Mouse (Mus musculus): ENCODE measurements around the gene Gtf2h3. TPM values are rescaled to one million over a fixed set of nuclear protein-coding genes. Genes with fewer than 3 reads are reported as not detected.
"Not testable (repeated sequence)": the region's sequence is repeated elsewhere in the genome, so short reads cannot be mapped to it uniquely, and the experiment has no call there.

Gene Gtf2h3
- polyA plus RNA-seq, 1 experiment from 2014 or later = 69.9 TPM

DNA sequence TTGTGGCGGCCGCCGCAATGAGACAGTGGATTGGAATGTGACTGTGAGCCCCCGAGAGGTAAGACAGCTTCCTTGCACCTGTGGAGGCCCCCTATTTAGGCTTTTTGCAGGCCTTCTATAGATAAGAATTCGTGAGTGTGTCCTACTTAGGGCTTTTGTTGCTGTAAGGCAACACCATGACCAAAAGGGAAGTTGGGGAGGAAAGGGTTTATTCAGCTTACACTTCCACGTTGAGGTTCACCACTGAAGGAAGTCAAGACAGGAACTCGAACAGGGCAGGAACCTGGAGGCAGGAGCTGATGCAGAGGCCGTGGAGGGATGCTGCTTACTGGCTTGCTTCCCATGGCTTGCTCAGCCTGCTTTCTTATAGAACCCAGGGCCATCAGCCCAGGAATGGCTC is 20.8 kb downstream of the Gtf2h3 start:
- ATAC-seq (replicated peaks; ENCODE audit: low FRiP score); H3K9me3 ChIP-seq (ENCODE audit: control insufficient read depth, low read length); H3K4me2 ChIP-seq; H3K4me3 ChIP-seq (ENCODE audit: low read depth, low read length); DNase-seq (ENCODE audit: low spot score); H3K4me1 ChIP-seq (replicated peaks; ENCODE audit: control insufficient read depth, insufficient read depth, low read length); H3K27me3 ChIP-seq (replicated peaks; ENCODE audit: control insufficient read depth, insufficient read depth, low read length); H3K9ac ChIP-seq (ENCODE audit: low read depth, low read length); H3K27ac ChIP-seq (ENCODE audit: low read depth, low read length): not testable (repeated sequence)
- peaks cover 11% of the 10 kb centered on the region for H3K36me3 ChIP-seq (ENCODE audit: control insufficient read depth, insufficient read depth, low read length)
- 42% methylated on average over 8 of the region's 8 CpGs for WGBS

DNA sequence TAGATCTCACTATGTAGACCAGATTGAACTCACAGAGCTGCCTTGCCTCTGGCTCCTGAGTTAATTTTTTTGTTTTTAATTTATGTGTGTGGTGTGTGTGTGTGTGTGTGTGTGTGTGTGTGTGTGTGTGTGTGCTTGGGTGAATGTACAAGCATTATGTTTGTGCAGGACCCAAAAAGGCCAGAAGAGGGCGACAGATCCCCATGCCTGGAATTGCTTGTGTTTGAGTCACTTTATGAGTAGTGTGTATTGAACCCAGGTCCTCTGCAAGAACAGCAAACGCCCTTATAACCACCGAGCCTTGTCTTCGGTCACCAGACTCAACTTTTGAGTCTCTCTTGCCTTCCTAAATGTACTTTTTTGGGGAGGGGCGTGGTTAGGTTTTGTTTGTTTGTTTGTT is 23.4 kb downstream of the Gtf2h3 start:
- 56% methylated on average over 5 of the region's 5 CpGs for WGBS
- H3K36me3 ChIP-seq (ENCODE audit: control insufficient read depth, insufficient read depth, low read length) = no peaks in the 10 kb centered on the region
- no peaks in the 10 kb centered on the region for H3K9me3 ChIP-seq (ENCODE audit: control insufficient read depth, low read length)
- H3K4me2 ChIP-seq = no peak overlapping the region
- H3K9ac ChIP-seq (ENCODE audit: low read depth, low read length) = no peak overlapping the region
- H3K4me1 ChIP-seq (replicated peaks; ENCODE audit: control insufficient read depth, insufficient read depth, low read length) = peaks cover 2% of the 10 kb centered on the region; the same call in 1 of the 2 replicates
- H3K4me3 ChIP-seq (ENCODE audit: low read depth, low read length) = no peak overlapping the region
- H3K27me3 ChIP-seq (replicated peaks; ENCODE audit: control insufficient read depth, insufficient read depth, low read length) = no peaks in the 10 kb centered on the region
- no peak overlapping the region for H3K27ac ChIP-seq (ENCODE audit: low read depth, low read length)
- ATAC-seq (replicated peaks; ENCODE audit: low FRiP score) = no peak
- DNase-seq (ENCODE audit: low spot score) = peak; percentile 57

DNA sequence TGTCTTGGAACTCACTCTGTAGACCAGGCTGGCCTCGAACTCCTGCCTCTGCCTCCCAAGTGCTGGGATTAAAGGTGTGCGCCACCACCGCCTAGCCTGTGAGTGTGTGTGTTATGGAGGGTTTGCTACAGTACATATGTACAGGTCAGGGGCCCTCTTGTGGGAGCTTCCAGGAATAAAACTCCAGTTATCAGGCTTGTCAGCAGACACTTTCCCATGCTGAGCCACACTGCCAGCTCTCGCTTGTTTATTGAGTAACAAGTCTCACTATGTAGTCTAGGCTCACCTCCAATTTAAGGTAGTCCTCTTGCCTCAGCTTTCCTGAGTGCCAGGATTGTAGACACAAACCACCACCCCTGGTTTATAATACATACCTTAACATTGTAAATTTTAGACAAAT is 25.4 kb downstream of the Gtf2h3 start:
- H3K4me2 ChIP-seq = no peak overlapping the region
- H3K27ac ChIP-seq (ENCODE audit: low read depth, low read length) = no peak overlapping the region
- H3K9me3 ChIP-seq (ENCODE audit: control insufficient read depth, low read length) = no peaks in the 10 kb centered on the region
- DNase-seq (ENCODE audit: low spot score) (no peak), ATAC-seq (replicated peaks; ENCODE audit: low FRiP score) (no peak)
- no peak overlapping the region for H3K9ac ChIP-seq (ENCODE audit: low read depth, low read length)
- no peaks in the 10 kb centered on the region for H3K4me1 ChIP-seq (replicated peaks; ENCODE audit: control insufficient read depth, insufficient read depth, low read length)
- no peak overlapping the region for H3K4me3 ChIP-seq (ENCODE audit: low read depth, low read length)
- 82% methylated on average over 4 of the region's 4 CpGs for WGBS
- H3K36me3 ChIP-seq (ENCODE audit: control insufficient read depth, insufficient read depth, low read length) = no peaks in the 10 kb centered on the region
- H3K27me3 ChIP-seq (replicated peaks; ENCODE audit: control insufficient read depth, insufficient read depth, low read length) = no peaks in the 10 kb centered on the region

DNA sequence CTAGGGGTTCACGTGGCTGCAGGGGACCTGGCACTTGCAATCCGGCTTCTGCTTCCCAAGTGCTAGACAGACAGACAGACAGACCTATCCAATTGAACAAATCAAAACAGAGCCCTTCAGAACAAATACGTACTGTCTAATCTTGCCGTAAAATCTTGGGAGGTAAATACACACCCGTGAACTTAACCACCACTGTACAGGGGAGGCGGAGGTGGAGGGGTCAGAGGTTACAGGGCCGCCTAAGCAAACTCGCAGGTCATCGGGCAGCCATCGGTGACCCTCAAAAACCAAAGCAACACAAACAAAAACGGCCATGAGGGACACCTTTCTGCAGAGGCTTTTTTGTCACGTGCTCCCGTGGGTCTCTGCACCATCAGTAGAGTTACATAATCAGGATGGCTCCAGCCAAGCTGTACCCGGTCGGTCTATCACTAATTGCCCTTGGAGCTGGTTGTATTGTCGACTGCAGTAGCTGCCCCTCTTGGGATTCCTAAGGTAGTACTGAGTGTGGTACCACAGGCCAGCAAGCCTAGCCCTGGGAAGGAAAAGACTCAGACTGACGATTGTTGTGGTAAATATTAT is 26.2 kb downstream of the Gtf2h3 start:
- no peak overlapping the region for H3K4me2 ChIP-seq
- DNase-seq (ENCODE audit: low spot score) (no peak), ATAC-seq (replicated peaks; ENCODE audit: low FRiP score) (peak; percentile 74)
- no peaks in the 10 kb centered on the region for H3K27me3 ChIP-seq (replicated peaks; ENCODE audit: control insufficient read depth, insufficient read depth, low read length)
- no peak overlapping the region for H3K27ac ChIP-seq (ENCODE audit: low read depth, low read length)
- no peaks in the 10 kb centered on the region for H3K36me3 ChIP-seq (ENCODE audit: control insufficient read depth, insufficient read depth, low read length)
- no peak overlapping the region for H3K9ac ChIP-seq (ENCODE audit: low read depth, low read length)
- no peaks in the 10 kb centered on the region for H3K4me1 ChIP-seq (replicated peaks; ENCODE audit: control insufficient read depth, insufficient read depth, low read length)
- H3K9me3 ChIP-seq (ENCODE audit: control insufficient read depth, low read length) = no peaks in the 10 kb centered on the region
- 70% methylated on average over 17 of the region's 17 CpGs for WGBS
- H3K4me3 ChIP-seq (ENCODE audit: low read depth, low read length) = no peak overlapping the region

GRCm38 (mm10) chr5:124610965-124611364 is 32.0 kb downstream of the Gtf2h3 start:
- Histone ChIP-seq H3K36me3 (ENCODE audit: control insufficient read depth, insufficient read depth, low read length) (no peaks in the 10 kb centered on the region), H3K4me1 (replicated peaks; ENCODE audit: control insufficient read depth, insufficient read depth, low read length) (no peaks in the 10 kb centered on the region), H3K27me3 (replicated peaks; ENCODE audit: control insufficient read depth, insufficient read depth, low read length) (no peaks in the 10 kb centered on the region), H3K4me3 (ENCODE audit: low read depth, low read length) (no peak overlapping the region), H3K9ac (ENCODE audit: low read depth, low read length) (no peak overlapping the region), H3K4me2 (no peak overlapping the region), H3K27ac (ENCODE audit: low read depth, low read length) (no peak overlapping the region), H3K9me3 (ENCODE audit: control insufficient read depth, low read length) (no peaks in the 10 kb centered on the region)
- DNase-seq (ENCODE audit: low spot score) (no peak), ATAC-seq (replicated peaks; ENCODE audit: low FRiP score) (no peak)
- WGBS = 63% methylated on average over 10 of the region's 10 CpGs

DNA sequence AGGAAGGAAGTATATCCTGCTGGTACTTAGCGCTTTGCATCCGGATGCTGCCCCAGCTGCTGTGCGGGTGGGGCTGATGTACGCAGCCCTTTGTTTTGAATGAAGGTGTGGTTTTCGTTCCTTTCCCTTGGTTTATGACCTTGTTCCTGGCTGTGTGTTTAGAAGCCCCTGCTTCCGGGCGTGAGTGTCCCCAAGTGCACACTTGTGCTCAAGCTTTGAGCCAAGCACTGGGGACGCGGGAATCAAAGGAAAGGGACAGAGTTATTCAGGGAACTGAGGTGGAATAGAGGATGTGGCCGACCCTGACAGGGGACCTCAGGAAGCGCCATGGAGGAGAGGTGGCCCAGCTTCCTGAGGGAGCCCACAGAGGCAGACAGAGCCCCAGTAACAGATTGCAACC is 35.8 kb downstream of the Gtf2h3 start:
- H3K4me2 ChIP-seq = no peak overlapping the region
- H3K9ac ChIP-seq (ENCODE audit: low read depth, low read length) = no peak overlapping the region
- WGBS = 71% methylated on average over 11 of the region's 11 CpGs
- peak overlapping the region; percentile 48; the same call in 1 of the 2 replicates for H3K27ac ChIP-seq (ENCODE audit: low read depth, low read length)
- no peaks in the 10 kb centered on the region for H3K27me3 ChIP-seq (replicated peaks; ENCODE audit: control insufficient read depth, insufficient read depth, low read length)
- no peaks in the 10 kb centered on the region for H3K4me1 ChIP-seq (replicated peaks; ENCODE audit: control insufficient read depth, insufficient read depth, low read length)
- no peak overlapping the region for H3K4me3 ChIP-seq (ENCODE audit: low read depth, low read length)
- DNase-seq (ENCODE audit: low spot score) = no peak
- no peak for ATAC-seq (replicated peaks; ENCODE audit: low FRiP score)
- H3K36me3 ChIP-seq (ENCODE audit: control insufficient read depth, insufficient read depth, low read length) = no peaks in the 10 kb centered on the region
- no peaks in the 10 kb centered on the region for H3K9me3 ChIP-seq (ENCODE audit: control insufficient read depth, low read length)

DNA sequence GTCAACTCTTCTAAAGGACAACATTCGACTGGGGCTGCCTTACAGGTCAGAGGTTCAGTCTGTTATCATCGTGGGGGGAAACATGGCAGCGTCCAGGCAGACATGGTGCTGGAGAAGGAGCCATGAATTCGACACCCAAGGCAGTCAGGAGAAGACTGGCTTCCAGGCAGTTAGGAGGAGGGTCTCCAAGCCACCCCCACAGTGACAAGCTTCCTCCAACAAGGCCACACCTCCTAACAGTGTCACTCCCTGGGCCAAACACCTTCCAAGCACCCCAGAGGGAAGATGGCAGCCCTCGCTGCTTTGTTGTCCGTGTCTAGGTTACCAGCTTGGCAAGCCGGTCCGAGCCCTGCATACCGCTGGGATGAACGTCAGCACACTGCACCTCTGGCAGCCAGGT is 39.8 kb downstream of the Gtf2h3 start:
- DNase-seq (ENCODE audit: low spot score) (no peak), ATAC-seq (replicated peaks; ENCODE audit: low FRiP score) (no peak)
- H3K27ac ChIP-seq (ENCODE audit: low read depth, low read length) = no peak overlapping the region
- H3K27me3 ChIP-seq (replicated peaks; ENCODE audit: control insufficient read depth, insufficient read depth, low read length) = no peaks in the 10 kb centered on the region
- no peaks in the 10 kb centered on the region for H3K9me3 ChIP-seq (ENCODE audit: control insufficient read depth, low read length)
- no peak overlapping the region for H3K9ac ChIP-seq (ENCODE audit: low read depth, low read length)
- WGBS = 76% methylated on average over 10 of the region's 10 CpGs
- H3K4me1 ChIP-seq (replicated peaks; ENCODE audit: control insufficient read depth, insufficient read depth, low read length) = no peaks in the 10 kb centered on the region
- H3K4me2 ChIP-seq = no peak overlapping the region
- no peak overlapping the region for H3K4me3 ChIP-seq (ENCODE audit: low read depth, low read length)
- no peaks in the 10 kb centered on the region for H3K36me3 ChIP-seq (ENCODE audit: control insufficient read depth, insufficient read depth, low read length)

- no peaks in the 10 kb centered on the region for H3K36me3 ChIP-seq (ENCODE audit: control insufficient read depth, insufficient read depth, low read length)
- no peaks in the 10 kb centered on the region for H3K9me3 ChIP-seq (ENCODE audit: control insufficient read depth, low read length)
- no peak overlapping the region for H3K4me2 ChIP-seq
- no peaks in the 10 kb centered on the region for H3K4me1 ChIP-seq (replicated peaks; ENCODE audit: control insufficient read depth, insufficient read depth, low read length)
- no peak for ATAC-seq (replicated peaks; ENCODE audit: low FRiP score)
- no peak overlapping the region for H3K9ac ChIP-seq (ENCODE audit: low read depth, low read length)
- 77% methylated on average over 13 of the region's 13 CpGs for WGBS
- no peak overlapping the region for H3K4me3 ChIP-seq (ENCODE audit: low read depth, low read length)
- H3K27ac ChIP-seq (ENCODE audit: low read depth, low read length) = no peak overlapping the region
- H3K27me3 ChIP-seq (replicated peaks; ENCODE audit: control insufficient read depth, insufficient read depth, low read length) = no peaks in the 10 kb centered on the region
- no peak for DNase-seq (ENCODE audit: low spot score)
These were observed 42.4 kb downstream of the Gtf2h3 start for GRCm38 (mm10) chr5:124621362-124621761.

DNA sequence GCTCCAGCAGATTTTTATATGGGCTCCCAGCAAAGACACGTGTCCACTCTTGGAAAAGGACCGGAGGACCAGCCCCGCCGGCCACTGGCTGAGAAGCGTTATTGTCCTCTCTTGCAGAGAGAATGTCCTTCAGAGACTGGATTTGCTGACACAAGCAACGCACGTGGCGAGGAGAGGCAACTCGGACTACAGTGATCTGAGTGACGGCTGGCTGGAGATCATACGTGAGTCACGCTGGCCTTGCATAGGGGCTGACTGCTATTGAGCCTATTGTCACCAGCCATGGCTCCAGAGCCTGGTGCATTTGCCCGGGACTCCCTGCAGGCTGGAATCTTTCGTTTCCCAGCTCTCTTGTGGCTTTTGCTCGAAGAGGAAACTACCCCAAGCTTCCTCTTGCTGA is 44.0 kb downstream of the Gtf2h3 start:
- H3K36me3 ChIP-seq (ENCODE audit: control insufficient read depth, insufficient read depth, low read length) = no peaks in the 10 kb centered on the region
- no peaks in the 10 kb centered on the region for H3K27me3 ChIP-seq (replicated peaks; ENCODE audit: control insufficient read depth, insufficient read depth, low read length)
- no peaks in the 10 kb centered on the region for H3K9me3 ChIP-seq (ENCODE audit: control insufficient read depth, low read length)
- DNase-seq (ENCODE audit: low spot score) (no peak), ATAC-seq (replicated peaks; ENCODE audit: low FRiP score) (no peak)
- H3K9ac ChIP-seq (ENCODE audit: low read depth, low read length) = no peak overlapping the region
- no peak overlapping the region for H3K4me3 ChIP-seq (ENCODE audit: low read depth, low read length)
- WGBS = 71% methylated on average over 15 of the region's 15 CpGs
- no peak overlapping the region for H3K4me2 ChIP-seq
- no peak overlapping the region for H3K27ac ChIP-seq (ENCODE audit: low read depth, low read length)
- peaks cover under 1% of the 10 kb centered on the region for H3K4me1 ChIP-seq (replicated peaks; ENCODE audit: control insufficient read depth, insufficient read depth, low read length)

All from liver, embryonic 11.5 days (tissue).